Mouse (Mus musculus) embryonic fibroblast, embryonic 13.5 days (primary cell): ENCODE measurements at regions not wholly inside any gene's neighbourhood (a gene's known extent, or its start where the extent isn't known, plus 50 kb on each side); places are given as distances from the start of the nearest gene placed in this dataset.

Experiments used
- CTCF ChIP-seq: IDR thresholded peaks from 2 replicates; pipeline ENCODE4 v1.5.1; 2011; ENCODE audit warnings: mild to moderate bottlenecking, control low read depth, low read length, moderate library complexity, borderline replicate concordance; ENCODE audit not compliant: insufficient read depth
- POLR2A ChIP-seq: IDR thresholded peaks from 2 replicates; pipeline ENCODE4 v1.6.1; 2011; ENCODE audit warnings: low read depth, mild to moderate bottlenecking, control low read depth, low read length, moderate library complexity

GRCm38 (mm10) chr13:52353966-52354365 is 177.1 kb downstream of the Diras2 start:
- TF ChIP-seq POLR2A (no peak), CTCF (no peak)
